Mouse (Mus musculus) megakaryocyte, embryonic 14.5 days (primary cell): ENCODE data around the gene Bcl2l10.

Experiments used
- FLI1 ChIP-seq: IDR thresholded peaks from 2 replicates; pipeline ENCODE4 v1.6.1; 2012; ENCODE audit warnings: low read length, inconsistent platforms, mixed read lengths
- GATA1 ChIP-seq: IDR thresholded peaks from 3 replicates; pipeline ENCODE4 v1.6.1; 2012; ENCODE audit warnings: mixed read lengths, low read length, inconsistent platforms, borderline replicate concordance

DNA sequence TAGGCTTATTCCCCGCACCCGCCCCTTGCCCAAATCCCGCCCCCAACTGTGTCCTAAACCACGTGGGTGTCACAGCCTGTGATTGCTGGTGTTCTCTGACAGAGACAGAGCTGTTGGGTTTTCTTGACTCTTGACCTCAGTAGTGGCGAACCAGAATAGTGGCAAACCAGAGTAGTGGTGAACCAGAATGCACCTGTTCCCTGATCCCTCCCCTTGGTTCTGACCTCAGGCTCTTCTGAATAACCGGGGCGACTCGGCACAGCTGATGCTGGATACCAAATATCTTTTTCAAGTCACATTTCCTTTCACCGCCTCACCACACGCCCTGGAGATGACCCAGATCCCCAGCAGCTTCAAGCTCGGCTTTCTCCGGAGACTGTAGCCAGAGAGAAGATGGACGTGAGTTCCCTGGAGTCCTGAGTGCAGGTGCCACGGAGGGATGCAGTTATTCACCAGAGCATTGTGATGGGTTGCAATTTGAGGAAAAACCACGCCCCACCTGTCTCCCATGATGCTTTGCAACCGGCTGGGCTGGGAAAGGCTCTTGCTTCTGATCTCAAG is 43.8 kb upstream of the Bcl2l10 start:
- TF ChIP-seq GATA1 (no peak), FLI1 (no peak)
